In genomic region chr11:3374741-3375140, GRCm38 (mm10) we compare ENCODE assay signal across 10 mouse cellular contexts. TPM values are rescaled to one million over a fixed set of nuclear protein-coding genes. Genes with fewer than 3 reads are reported as not detected.
DNase-seq lines count a peak whose midpoint lies in the region; ATAC-seq and TF ChIP-seq lines count a peak whose summit lies in the region.
"Had no signal": no experiment of that assay in that cellular context is flagged by ENCODE, and none has a peak within 500 bp of the region (broad histone marks: within the 10 kb centered on the region; RNA-seq: fewer than 3 reads in every experiment).

No protein-coding gene starts in this region.

- H3K27ac ChIP-seq in intestine, embryonic 14.5 days (ENCODE audit: low read depth), result peak overlapping the region; percentile 64
- H3K27ac ChIP-seq in intestine, postnatal 0 days (ENCODE audit: low read depth, low read length), result no peak overlapping the region
- H3K27ac ChIP-seq in forebrain, embryonic 15.5 days (replicated peaks), result peak overlapping the region; percentile 66
- H3K27ac ChIP-seq in thymus, adult 2 months (ENCODE audit: control insufficient read depth, insufficient read depth, low read length), result no peak overlapping the region
- H3K27ac ChIP-seq: liver, embryonic 15.5 days had no signal

- CTCF ChIA-PET in Patski (lab: Charles Lee), result interaction anchor here (0.7 to 2.3 kb wide), 10 partner anchors 9 to 79 kb away, joined by 3 to 13 read pairs (median 3); partner anchors contain the start of gene Pik3ip1

- H3K4me2 ChIP-seq in intestine, embryonic 14.5 days (ENCODE audit: low read length), result peak overlapping the region; percentile 31; the same call in 1 of the 2 replicates
- H3K4me2 ChIP-seq in intestine, postnatal 0 days (replicated peaks; ENCODE audit: low read depth), result no peak overlapping the region; the same call in 1 of the 2 replicates
- no peak overlapping the region for H3K4me2 ChIP-seq in forebrain, embryonic 15.5 days (replicated peaks)
- H3K4me2 ChIP-seq: liver, embryonic 15.5 days had no signal

- POLR2A ChIA-PET in Patski (lab: Charles Lee), result interaction anchor here (0.5 to 1.0 kb wide), 3 partner anchors 25 to 272 kb away, joined by 3 to 4 read pairs (median 3); no protein-coding TSS in a partner anchor

- H3K27me3 ChIP-seq in intestine, embryonic 14.5 days (replicated peaks; ENCODE audit: control insufficient read depth, insufficient read depth, low read length), result no peaks in the 10 kb centered on the region
- H3K27me3 ChIP-seq in intestine, postnatal 0 days (replicated peaks; ENCODE audit: control insufficient read depth, insufficient read depth, low read length), result no peaks in the 10 kb centered on the region
- H3K27me3 ChIP-seq in Patski, result no peaks in the 10 kb centered on the region
- no peaks in the 10 kb centered on the region for H3K27me3 ChIP-seq in forebrain, embryonic 15.5 days
- H3K27me3 ChIP-seq in thymus, adult 2 months (ENCODE audit: control insufficient read depth, insufficient read depth, low read length), result no peaks in the 10 kb centered on the region
- H3K27me3 ChIP-seq: liver, embryonic 15.5 days had no signal

- WGBS in intestine, embryonic 14.5 days, result 53% methylated on average over 12 of the region's 12 CpGs
- WGBS in intestine, postnatal 0 days, result 63% methylated on average over 12 of the region's 12 CpGs
- 74% methylated on average over 12 of the region's 12 CpGs for WGBS in forebrain, embryonic 15.5 days
- WGBS in thymus, adult 2 months, result 95% methylated on average over 12 of the region's 12 CpGs

- H3K4me3 ChIP-seq in intestine, embryonic 14.5 days (ENCODE audit: low read depth, low read length), result no peak overlapping the region
- H3K4me3 ChIP-seq in intestine, postnatal 0 days (ENCODE audit: low read depth, low read length), result no peak overlapping the region
- H3K4me3 ChIP-seq in forebrain, embryonic 15.5 days, result no peak overlapping the region
- no peak overlapping the region for H3K4me3 ChIP-seq in thymus, adult 2 months (ENCODE audit: control insufficient read depth, insufficient read depth, low read length)
- H3K4me3 ChIP-seq: liver, embryonic 15.5 days had no signal

- DNase-seq in intestine, embryonic 14.5 days (ENCODE audit: low spot score), result no peak
- peak; percentile 47 for DNase-seq in Patski (ENCODE audit: low read depth, low spot score)
- DNase-seq in neural tube, embryonic 10.5 days (ENCODE audit: extremely low spot score, low spot score), result peak; percentile 42
- DNase-seq in thymus, adult 2 months, result no peak
- no peak for DNase-seq in adrenal gland, postnatal 4 days (ENCODE audit: low spot score in 2 of 2)
- no peak for DNase-seq in ovary, adult 18-20 months (ENCODE audit: low spot score)
- DNase-seq: cerebellum, adult 9-10 months had no signal

- no peaks in the 10 kb centered on the region for H3K9me3 ChIP-seq in intestine, embryonic 14.5 days (ENCODE audit: control insufficient read depth, low read length)
- H3K9me3 ChIP-seq in intestine, postnatal 0 days (ENCODE audit: control insufficient read depth), result no peaks in the 10 kb centered on the region
- no peaks in the 10 kb centered on the region for H3K9me3 ChIP-seq in forebrain, embryonic 15.5 days
- H3K9me3 ChIP-seq: liver, embryonic 15.5 days had no signal

- 0 out of 2 replicates have a peak, but pooled peaks cover 4% of the 10 kb centered on the region for H3K36me3 ChIP-seq in intestine, embryonic 14.5 days (ENCODE audit: control insufficient read depth, insufficient read depth, low read length)
- H3K36me3 ChIP-seq in intestine, postnatal 0 days (ENCODE audit: control insufficient read depth, insufficient read depth), result 0 out of 2 replicates have a peak, but pooled peaks cover 9% of the 10 kb centered on the region
- no peaks in the 10 kb centered on the region for H3K36me3 ChIP-seq in forebrain, embryonic 15.5 days
- no peaks in the 10 kb centered on the region for H3K36me3 ChIP-seq in thymus, adult 2 months (ENCODE audit: control insufficient read depth, insufficient read depth, low read length)
- H3K36me3 ChIP-seq: liver, embryonic 15.5 days had no signal

- no peak for TF ChIP-seq POLR2A in thymus, adult 2 months (IDR thresholded peaks at IDR 0.05; ENCODE audit: control insufficient read depth, extremely low read depth, insufficient read depth, low read length, poor library complexity)

- no peak overlapping the region for H3K9ac ChIP-seq in intestine, embryonic 14.5 days (ENCODE audit: low read length)
- H3K9ac ChIP-seq in intestine, postnatal 0 days (ENCODE audit: low read depth, low read length), result no peak overlapping the region
- no peak overlapping the region for H3K9ac ChIP-seq in forebrain, embryonic 15.5 days (replicated peaks)
- H3K9ac ChIP-seq: liver, embryonic 15.5 days had no signal

- H3K4me1 ChIP-seq in intestine, embryonic 14.5 days (replicated peaks; ENCODE audit: control insufficient read depth, insufficient read depth, low read length), result peaks cover 33% of the 10 kb centered on the region
- 0 out of 2 replicates have a peak, but pooled peaks cover 8% of the 10 kb centered on the region for H3K4me1 ChIP-seq in intestine, postnatal 0 days (replicated peaks; ENCODE audit: control insufficient read depth, insufficient read depth, low read length)
- H3K4me1 ChIP-seq in forebrain, embryonic 15.5 days, result peaks cover 40% of the 10 kb centered on the region
- H3K4me1 ChIP-seq in thymus, adult 2 months (replicated peaks; ENCODE audit: control insufficient read depth, insufficient read depth, low read length), result peaks cover 12% of the 10 kb centered on the region

- no peak for ATAC-seq in intestine, embryonic 14.5 days (replicated peaks; ENCODE audit: low FRiP score, low TSS enrichment, low read depth)
- ATAC-seq in intestine, postnatal 0 days, result no peak
- peak; percentile 14 for ATAC-seq in Patski
- ATAC-seq in forebrain, embryonic 15.5 days (replicated peaks), result no peak

- TF ChIP-seq CTCF in intestine, postnatal 0 days (IDR thresholded peaks at IDR 0.05; ENCODE audit: low read depth), result no peak
- TF ChIP-seq CTCF in Patski (IDR thresholded peaks at IDR 0.05), result no peak
- TF ChIP-seq CTCF in thymus, adult 2 months (IDR thresholded peaks at IDR 0.05; ENCODE audit: borderline replicate concordance, control insufficient read depth, extremely low read depth, insufficient read depth, low read length, poor library complexity), result no peak

- in situ Hi-C loops in Patski (cut with MboI; ENCODE audit: low pct_unique_long_range_greater_than_20kb), result no loop called here

RNA-seq across cellular contexts. Expression of gene Limk2, which starts 34.2 kb away (rescaled TPM):
- polyA plus RNA-seq in intestine, embryonic 14.5 days (2014; fragmentation: Nextera tagmentation; extraction: Ambion mirVana), result 62.8 and 67.3 TPM in 2 replicates
- 68.4 and 82.1 TPM in 2 replicates for polyA plus RNA-seq in intestine, postnatal 0 days (2015; fragmentation: Nextera tagmentation; extraction: Ambion mirVana)
- polyA plus RNA-seq in Patski (2021), result 38.5 TPM
- 98.1 and 103 TPM in 2 replicates for polyA plus RNA-seq in forebrain, embryonic 15.5 days (2015; fragmentation: Nextera tagmentation; extraction: Ambion mirVana)
- polyA plus RNA-seq in thymus, adult 2 months (2012; rRNA removed), result 167 and 185 TPM in 2 replicates
- 10 to 100 TPM; 42.8 to 44.0 TPM for total RNA-seq in adrenal gland, postnatal 4 days (2021)

RNA-seq across cellular contexts. Expression of gene Pik3ip1, which starts 44.5 kb away (rescaled TPM):
- polyA plus RNA-seq in intestine, embryonic 14.5 days (2014; fragmentation: Nextera tagmentation; extraction: Ambion mirVana), result 9.9 and 14.1 TPM in 2 replicates
- polyA plus RNA-seq in intestine, postnatal 0 days (2015; fragmentation: Nextera tagmentation; extraction: Ambion mirVana), result 6.5 and 6.8 TPM in 2 replicates
- 24.7 TPM for polyA plus RNA-seq in Patski (2021)
- polyA plus RNA-seq in forebrain, embryonic 15.5 days (2015; fragmentation: Nextera tagmentation; extraction: Ambion mirVana), result 34.4 and 36.6 TPM in 2 replicates
- polyA plus RNA-seq in thymus, adult 2 months (2012; rRNA removed), result 151 and 153 TPM in 2 replicates
- 10 to 100 TPM; 31.9 to 32.2 TPM for total RNA-seq in adrenal gland, postnatal 4 days (2021)

Comparison
In these comparisons a context has a peak if more than half of its experiments do, and no peak if none do; other contexts are left out.
1. H3K27ac ChIP-seq: peak in intestine, embryonic 14.5 days (single experiment) and forebrain, embryonic 15.5 days (single experiment); none in intestine, postnatal 0 days (single experiment) and thymus, adult 2 months (single experiment).
2. DNase-seq: peak in Patski (single experiment) and neural tube, embryonic 10.5 days (single experiment); none in intestine, embryonic 14.5 days (single experiment), thymus, adult 2 months (single experiment), adrenal gland, postnatal 4 days (0 of 2) and ovary, adult 18-20 months (single experiment).